Mouse (Mus musculus) megakaryocyte, adult 5-6 weeks (primary cell): ENCODE data around the gene Wdr38. TPM values are rescaled to one million over a fixed set of nuclear protein-coding genes. Genes with fewer than 3 reads are reported as not detected.

Experiments
- ATAC-seq: 2 replicates; pipeline ENCODE4 v1.8.0; 2016; ENCODE audit warnings: mild to moderate bottlenecking, inconsistent platforms; ENCODE audit not compliant: poor library complexity, severe bottlenecking
- total RNA-seq, 2 experiments: library from RNA; stranded (forward) in 1 of 2; stranded (reverse) in 1 of 2; fragments of 153-499, 151-499 nt in 1 of 2; fragments of 221-1000, 200-1000 nt in 1 of 2; gene quantifications; 2 replicates each; pipeline versions ENCODE4 v1.2.3 to v1.2.4; 2015 to 2017

Gene Wdr38
- total RNA-seq, 2 experiments from 2014 or later: 0.29 to 0.84 TPM

GRCm38 (mm10) chr2:39040215-39040614, 42.9 kb downstream of the Wdr38 start:
- ATAC-seq: no peak

- no peak for ATAC-seq
These were observed 51.2 kb downstream of the Wdr38 start for GRCm38 (mm10) chr2:39048515-39048914.

Other genes with a start within 250 kb of the Wdr38 start
- gene Nr6a1, start 69.8 kb upstream of the Wdr38 start, total RNA-seq (2015): 0.34 and 0.51 TPM in 2 replicates
- 0.92 and 3.7 TPM in 2 replicates for gene Nr6a1, start 69.8 kb upstream of the Wdr38 start, total RNA-seq (2017)
- 0.02 and 0.11 TPM in 2 replicates for gene Olfml2a, start 65.5 kb upstream of the Wdr38 start, total RNA-seq (2015)
- gene Olfml2a, start 65.5 kb upstream of the Wdr38 start, total RNA-seq (2017): not detected in 2 replicates
- 65.4 and 69.5 TPM in 2 replicates for gene Arpc5l, start 7.9 kb downstream of the Wdr38 start, total RNA-seq (2015)
- 38.7 and 49.5 TPM in 2 replicates for gene Arpc5l, start 7.9 kb downstream of the Wdr38 start, total RNA-seq (2017)
- gene Rpl35, start 8.1 kb downstream of the Wdr38 start, total RNA-seq (2015): 377 and 387 TPM in 2 replicates
- gene Rpl35, start 8.1 kb downstream of the Wdr38 start, total RNA-seq (2017): 757 and 843 TPM in 2 replicates
- gene Golga1, start 68.1 kb downstream of the Wdr38 start, total RNA-seq (2015): 10.4 and 11.8 TPM in 2 replicates
- 22.1 and 24.6 TPM in 2 replicates for gene Golga1, start 68.1 kb downstream of the Wdr38 start, total RNA-seq (2017)
- 3.1 and 6.1 TPM in 2 replicates for gene Scai, start 193.3 kb downstream of the Wdr38 start, total RNA-seq (2015)
- gene Scai, start 193.3 kb downstream of the Wdr38 start, total RNA-seq (2017): 4.3 and 7.4 TPM in 2 replicates
- 133 and 150 TPM in 2 replicates for gene Ppp6c, start 229.0 kb downstream of the Wdr38 start, total RNA-seq (2015)
- gene Ppp6c, start 229.0 kb downstream of the Wdr38 start, total RNA-seq (2017): 71.6 and 77.3 TPM in 2 replicates